Mouse (Mus musculus) adrenal gland, postnatal 36 days (tissue): ENCODE data around the gene Ccp110. TPM values are rescaled to one million over a fixed set of nuclear protein-coding genes. Genes with fewer than 3 reads are reported as not detected.

Experiments
- DNase-seq, 2 experiments: peaks; one replicate each; pipeline ENCODE4 v3.0.0; 2021; ENCODE audit warnings: mixed read lengths in 1 of 2
- long read RNA-seq, 2 experiments: library from polyadenylated mRNA; stranded (forward); transcript quantifications; one replicate each; pipeline ENCODE4 v2.0.0; 2021; ENCODE audit warnings: borderline sequencing depth in 2 of 2
- total RNA-seq, 2 experiments: library from RNA; stranded (reverse); gene quantifications; 2 replicates each; pipeline ENCODE4 v1.2.3; 2021

The Ccp110 gene
- total RNA-seq = 1 to 10 TPM; 7.1 to 7.7 TPM
- long read RNA-seq, experiment 1, partial matches to known transcripts = 0 of 1 reads
- long read RNA-seq, experiment 1, other reads (novel, unspliced or antisense) = 1 of 1 reads
- long read RNA-seq, experiment 2 = 0 reads

GRCm38 (mm10) chr7:118712228-118713173 lies at the start of gene Ccp110:
Ccp110 (plus strand) TSS chr7:118712552.
- DNase-seq = peak; percentile 95 to 96

GRCm38 (mm10) chr7:118667773-118668172 lies 44.6 kb upstream of the Ccp110 start:
- no peak for DNase-seq

DNA sequence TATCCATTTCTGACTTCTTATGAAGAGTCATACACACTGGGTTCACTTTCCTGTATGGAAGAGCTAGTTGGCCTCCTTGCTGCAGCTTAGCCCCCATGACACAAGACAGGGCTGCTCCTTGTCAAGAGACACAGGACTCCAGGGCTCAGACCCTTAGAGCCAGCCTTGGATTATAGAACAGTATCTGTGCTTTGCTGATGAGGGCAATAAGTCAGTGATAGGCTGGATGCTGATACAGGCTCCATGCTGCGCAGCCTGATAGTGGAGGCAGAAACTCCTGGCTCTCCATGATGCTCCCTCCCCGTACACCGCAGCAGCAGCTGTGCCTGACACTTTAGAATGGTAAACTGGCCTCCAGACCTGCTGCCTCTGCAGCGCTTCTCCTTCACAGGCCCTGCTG lies 42.2 kb upstream of the Ccp110 start:
- no peak for DNase-seq

GRCm38 (mm10) chr7:118676826-118677225 lies 35.5 kb upstream of the Ccp110 start:
- DNase-seq = no peak

DNA sequence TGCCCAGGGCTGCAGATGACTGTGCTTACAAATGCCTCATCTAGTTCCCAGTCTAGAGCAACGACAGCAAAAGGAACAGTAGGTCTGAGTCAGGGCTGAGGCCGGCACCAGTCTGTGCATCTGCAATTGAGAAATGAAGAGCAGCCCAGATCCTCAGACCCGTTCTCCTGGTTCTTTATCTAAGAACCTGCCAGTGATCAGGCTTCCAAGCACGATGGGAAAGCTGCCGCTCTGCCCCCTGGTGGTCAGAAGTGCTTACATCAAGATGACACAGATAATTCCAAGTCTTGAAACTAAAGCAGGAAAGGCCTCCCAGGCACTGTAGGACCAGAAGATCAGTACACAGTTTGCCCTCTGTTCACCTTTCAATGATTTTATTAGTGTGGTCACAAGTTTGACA lies 24.2 kb upstream of the Ccp110 start:
- DNase-seq = peak; percentile 69 to 80

DNA sequence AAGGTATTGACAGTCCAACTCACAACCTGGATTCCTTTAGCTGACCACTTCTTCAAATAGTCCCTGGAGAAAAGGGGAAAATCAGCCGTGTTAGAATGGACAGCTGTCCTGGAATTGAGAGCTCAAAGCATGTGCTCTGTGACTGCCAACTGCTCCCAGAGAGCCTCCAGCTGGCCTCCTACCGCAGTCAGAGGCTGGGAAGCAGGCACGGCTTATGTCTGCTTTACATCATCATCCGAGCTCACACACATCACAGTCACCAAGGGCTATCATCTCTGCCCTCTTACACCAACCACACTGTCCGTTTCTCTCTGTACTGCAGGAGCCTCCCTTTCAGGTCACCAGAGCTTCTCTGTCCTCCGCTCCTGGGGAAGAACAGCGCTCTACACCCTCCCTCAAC lies 23.3 kb upstream of the Ccp110 start:
- no peak for DNase-seq

DNA sequence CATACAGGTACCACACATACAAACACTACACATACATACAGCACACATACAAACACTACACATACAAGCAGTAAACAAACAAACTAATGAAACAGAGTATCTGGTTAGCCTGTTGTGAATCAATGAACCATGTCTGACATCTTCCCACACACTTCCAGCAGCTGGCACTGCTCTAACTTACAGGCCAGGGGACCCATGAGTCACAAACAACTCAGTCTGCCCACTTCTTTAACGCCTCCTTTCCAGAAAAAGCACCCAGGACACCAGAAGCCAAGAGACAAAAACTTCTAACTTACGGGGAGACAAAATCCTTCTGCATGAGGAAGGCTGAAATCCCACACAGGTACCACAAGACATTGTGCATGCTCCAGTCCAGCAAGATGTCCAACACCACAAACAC lies 21.1 kb upstream of the Ccp110 start:
- no peak for DNase-seq

- no peak for DNase-seq
Measured at GRCm38 (mm10) chr7:118696146-118696545, 16.2 kb upstream of the Ccp110 start.

GRCm38 (mm10) chr7:118697168-118697567 lies 15.2 kb upstream of the Ccp110 start:
- peak; percentile 43 to 56 for DNase-seq

- peak in 1 of 2 experiments; percentile 27 for DNase-seq
Measured at GRCm38 (mm10) chr7:118698882-118699281, 13.5 kb upstream of the Ccp110 start.

DNA sequence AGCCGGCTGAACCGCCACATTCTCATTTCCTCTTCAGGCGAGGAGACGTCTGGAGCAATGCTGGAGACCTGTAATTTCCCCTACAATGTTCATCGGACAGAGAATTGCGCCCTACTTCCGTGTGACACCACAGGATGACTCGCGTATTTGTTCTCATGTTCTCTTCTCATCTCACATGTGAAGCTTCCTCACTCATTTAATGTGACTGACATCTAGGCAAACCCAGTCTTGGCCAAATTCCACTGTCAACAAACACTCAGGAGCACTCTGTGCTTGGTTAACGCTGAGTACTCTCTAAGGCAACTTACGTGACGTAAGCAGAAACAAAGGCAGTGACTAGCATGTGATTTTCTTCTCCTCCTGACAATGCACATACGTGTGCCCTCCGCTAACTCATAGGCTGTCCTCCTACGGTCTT lies 9.2 kb upstream of the Ccp110 start:
- DNase-seq = peak in 1 of 2 experiments; percentile 31

- no peak for DNase-seq
Measured at GRCm38 (mm10) chr7:118704001-118704850, 8.1 kb upstream of the Ccp110 start.

GRCm38 (mm10) chr7:118705101-118705961 lies 7.0 kb upstream of the Ccp110 start, which contains the start of gene Gde1:
Gde1 (minus strand) TSS chr7:118705778.
- DNase-seq = peak; percentile 95 to 97

DNA sequence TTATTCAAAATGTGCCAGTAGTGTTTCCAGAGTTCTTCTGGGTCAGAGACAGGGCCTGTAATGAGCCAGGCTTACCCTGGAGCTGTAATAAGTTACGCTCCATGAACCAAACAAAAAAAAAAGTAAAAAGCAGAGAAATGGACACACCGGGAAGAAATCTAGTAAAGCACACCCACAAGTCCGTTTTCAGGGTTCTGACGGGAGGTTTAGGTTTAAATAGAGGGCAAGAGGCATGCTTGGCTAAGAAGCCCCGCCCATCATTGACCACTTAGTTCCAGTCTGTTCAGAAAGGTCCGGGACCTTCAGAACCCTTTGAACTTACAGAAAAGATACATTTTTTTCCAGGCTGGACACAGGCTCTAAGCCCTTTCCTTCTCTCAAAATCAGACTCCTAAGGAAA lies 6.3 kb upstream of the Ccp110 start:
- no peak for DNase-seq

GRCm38 (mm10) chr7:118706488-118706887 lies 5.9 kb upstream of the Ccp110 start:
- DNase-seq = no peak

GRCm38 (mm10) chr7:118707216-118707615 lies 5.1 kb upstream of the Ccp110 start:
- no peak for DNase-seq

DNA sequence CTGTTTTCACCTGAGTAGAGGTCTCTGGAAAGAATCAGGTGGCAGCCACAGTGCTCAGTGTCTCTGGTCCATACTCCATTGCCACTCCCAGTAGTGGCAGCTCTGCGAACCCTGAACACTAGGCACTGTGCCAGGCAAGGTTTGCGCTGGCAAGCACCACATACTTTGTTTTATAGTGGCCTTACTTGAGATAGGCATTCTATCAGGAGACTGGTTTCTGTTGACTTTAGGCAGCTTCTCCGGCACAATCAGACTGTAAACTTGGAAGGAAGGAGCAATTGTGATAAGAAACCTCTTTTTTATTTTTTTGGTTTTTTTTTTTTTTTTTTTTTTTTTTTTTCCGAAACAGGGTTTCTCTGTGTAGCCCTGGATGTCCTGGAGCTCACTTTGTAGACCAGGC lies 4.3 kb upstream of the Ccp110 start:
- no peak for DNase-seq

GRCm38 (mm10) chr7:118710776-118711175 lies 1.6 kb upstream of the Ccp110 start:
- DNase-seq = no peak

- no peak for DNase-seq
Measured at GRCm38 (mm10) chr7:118714873-118715272, 2.5 kb downstream of the Ccp110 start.

GRCm38 (mm10) chr7:118718066-118718465 lies 5.7 kb downstream of the Ccp110 start:
- no peak for DNase-seq

DNA sequence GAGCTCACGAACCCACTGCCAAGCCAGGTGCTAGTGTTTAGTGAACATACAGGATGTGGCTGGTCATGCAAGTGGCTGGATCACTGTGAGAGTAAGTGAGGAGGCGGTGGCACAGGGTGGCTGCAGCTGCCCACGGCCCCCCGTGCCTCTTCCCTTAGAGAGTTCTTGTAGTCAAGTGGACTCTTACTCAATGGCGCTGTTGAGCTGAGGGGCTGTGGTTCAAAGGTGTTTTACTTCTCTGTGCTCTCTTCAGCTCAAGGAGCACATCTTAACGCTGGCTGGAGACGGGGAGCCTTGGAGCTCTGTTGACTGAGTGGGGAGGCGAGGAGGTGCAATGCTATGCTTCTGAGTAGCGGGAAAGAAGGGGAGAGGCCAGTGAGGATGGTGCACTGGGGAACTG lies 11.6 kb downstream of the Ccp110 start:
- DNase-seq = no peak

DNA sequence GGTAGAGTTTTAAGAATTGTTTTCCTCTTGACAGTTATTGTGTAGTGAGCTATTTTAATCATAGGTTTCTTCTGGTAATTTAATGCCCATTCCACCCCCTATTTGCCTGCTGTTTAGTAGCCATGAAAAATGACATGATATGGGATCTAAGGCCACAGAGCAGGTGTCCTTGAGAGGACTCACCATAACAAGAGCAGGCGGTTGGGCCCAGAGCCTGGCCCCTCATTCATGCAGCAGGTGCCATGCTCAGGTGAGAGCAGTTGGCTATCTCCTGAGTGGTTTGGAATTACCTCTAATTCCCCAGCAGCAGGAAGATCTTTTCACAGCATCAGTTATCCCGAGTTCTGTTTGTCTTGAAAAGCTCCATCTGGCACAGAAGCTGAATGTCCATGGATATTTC lies 13.1 kb downstream of the Ccp110 start:
- DNase-seq = no peak
